Mouse (Mus musculus) liver, embryonic 14.5 days (tissue): ENCODE measurements around the gene Rad54l2.

ENCODE experiments used
- CTCF ChIP-seq: IDR thresholded peaks from 2 replicates; pipeline ENCODE4 v1.5.1; 2016; ENCODE audit warnings: antibody characterized with exemption, low read depth, control low read depth
- EP300 ChIP-seq: IDR thresholded peaks from 2 replicates; pipeline ENCODE4 v1.6.1; 2016; ENCODE audit warnings: antibody characterized with exemption, low read depth

DNA sequence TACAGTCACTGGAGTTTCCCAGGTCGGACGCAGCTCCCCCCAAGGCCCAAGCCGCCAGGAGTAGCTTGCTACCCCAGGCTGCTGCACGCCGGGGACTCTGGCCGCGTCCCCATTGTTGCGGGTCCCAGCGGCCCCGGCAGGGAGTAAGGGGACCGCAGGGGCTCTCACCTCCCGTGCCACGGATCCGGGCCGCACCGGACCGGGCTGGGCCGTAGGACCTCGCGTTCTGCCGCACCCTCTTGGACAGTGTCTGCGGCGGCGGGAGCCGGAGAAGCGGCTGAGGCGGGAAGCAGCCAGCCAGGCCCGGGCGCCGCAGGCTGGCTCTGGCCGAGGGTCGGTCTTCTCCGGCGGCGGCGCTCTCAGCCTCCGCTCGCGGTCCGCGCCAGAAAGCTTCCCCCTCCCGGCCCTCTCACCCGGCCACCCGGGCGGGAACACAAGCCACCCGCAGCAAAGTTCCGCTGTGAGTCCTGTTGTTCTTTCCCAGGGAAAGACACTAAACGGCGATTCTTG lies at the start of gene Rad54l2:
- peak; percentile 20 for TF ChIP-seq CTCF
- TF ChIP-seq EP300, result no peak
